Mouse (Mus musculus) liver, adult 2 months (tissue): ENCODE results near the gene Stxbp1.

ENCODE experiments used
- CTCF ChIP-seq: fragments of 200-500 bp; IDR thresholded peaks from 2 replicates; pipeline ENCODE4 v1.5.1; 2011; ENCODE audit warnings: low read depth, low read length, control low read depth
- POLR2A ChIP-seq: fragments of 200-500 bp; IDR thresholded peaks from 2 replicates; pipeline ENCODE4 v1.6.1; 2011; ENCODE audit warnings: low read length, control low read depth; ENCODE audit not compliant: insufficient read depth; ENCODE audit errors: extremely low read depth

DNA sequence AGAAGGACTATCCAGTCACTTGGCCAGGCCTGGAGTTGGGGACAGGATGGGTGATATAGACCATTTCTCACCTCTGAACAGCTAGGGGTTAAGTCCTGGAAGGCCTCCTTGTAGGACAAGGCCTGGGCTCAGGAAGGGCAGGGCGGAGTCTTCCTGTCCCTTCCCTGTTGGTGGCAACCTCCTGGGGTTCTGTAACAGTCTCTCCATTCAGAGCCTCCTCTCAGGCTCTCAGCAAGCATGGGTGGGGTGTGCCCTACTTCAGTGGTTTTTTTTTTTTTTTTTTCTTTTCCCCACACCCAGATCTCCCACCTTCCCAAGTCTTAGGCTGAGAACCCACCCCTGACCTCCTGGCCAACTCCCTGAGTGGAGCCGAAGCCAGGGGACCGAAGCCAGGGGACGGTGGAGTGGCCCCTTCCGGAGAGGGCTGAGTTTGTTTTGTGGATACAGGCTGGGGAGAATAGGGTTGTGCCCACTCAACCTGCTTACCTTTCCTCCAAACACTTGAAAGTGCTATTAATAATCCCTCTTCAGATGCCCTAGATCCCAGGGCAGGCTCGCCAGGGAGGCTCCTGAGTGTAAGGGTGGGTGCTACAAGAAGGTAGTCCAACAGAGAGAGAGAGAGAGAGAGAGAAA, 30.8 kb upstream of the Stxbp1 start:
- TF ChIP-seq POLR2A (no peak), CTCF (no peak)
